Mouse (Mus musculus) right cerebral cortex, adult 2 months (tissue): ENCODE data around the gene Foxm1.

ENCODE experiments used
- DNase-seq, 2 experiments: peaks; one replicate each; pipeline ENCODE4 v3.0.0; 2021 to 2022; ENCODE audit warnings: low spot score in 2 of 2

The Foxm1 gene

GRCm38 (mm10) chr6:128362381-128363006, at the start of gene Foxm1, which contains the start of gene Rhno1:
TSS of gene Foxm1 (plus strand) at chr6:128362967.
TSS of gene Rhno1 (minus strand) at chr6:128362911.
- DNase-seq: peak; percentile 83

GRCm38 (mm10) chr6:128314796-128315195, 48.0 kb upstream of the Foxm1 start:
- DNase-seq: no peak

- DNase-seq: no peak
Measured at GRCm38 (mm10) chr6:128315597-128315996, 47.2 kb upstream of the Foxm1 start.

GRCm38 (mm10) chr6:128318317-128318716, 44.5 kb upstream of the Foxm1 start:
- DNase-seq: peak; percentile 76

GRCm38 (mm10) chr6:128334397-128335124, 28.2 kb upstream of the Foxm1 start:
- DNase-seq: peak; percentile 72 to 83

- no peak for DNase-seq
Measured at GRCm38 (mm10) chr6:128337467-128337866, 25.3 kb upstream of the Foxm1 start.

GRCm38 (mm10) chr6:128338876-128339275, 23.9 kb upstream of the Foxm1 start:
- no peak for DNase-seq

GRCm38 (mm10) chr6:128341956-128342723, 20.6 kb upstream of the Foxm1 start:
- no peak for DNase-seq

- DNase-seq: no peak
Measured at GRCm38 (mm10) chr6:128345623-128346022, 17.1 kb upstream of the Foxm1 start.

GRCm38 (mm10) chr6:128346782-128347181, 16.0 kb upstream of the Foxm1 start:
- DNase-seq: no peak

- no peak for DNase-seq
Measured at GRCm38 (mm10) chr6:128349711-128350110, 13.1 kb upstream of the Foxm1 start.

GRCm38 (mm10) chr6:128354140-128354539, 8.6 kb upstream of the Foxm1 start:
- DNase-seq: no peak

- peak; percentile 47 to 64 for DNase-seq
Measured at GRCm38 (mm10) chr6:128355201-128355681, 7.5 kb upstream of the Foxm1 start.

- peak; percentile 96 to 98 for DNase-seq
Measured at GRCm38 (mm10) chr6:128355726-128356416, 6.9 kb upstream of the Foxm1 start, which contains the start of gene Tulp3. TSS of gene Tulp3 (minus strand) at chr6:128355851.

- peak; percentile 84 to 85 for DNase-seq
Measured at GRCm38 (mm10) chr6:128358999-128359398, 3.8 kb upstream of the Foxm1 start.

GRCm38 (mm10) chr6:128361901-128362300, 866 bp upstream of the Foxm1 start:
- no peak for DNase-seq

GRCm38 (mm10) chr6:128363007-128363825, 449 bp downstream of the Foxm1 start:
- no peak for DNase-seq

GRCm38 (mm10) chr6:128364721-128365120, 2.0 kb downstream of the Foxm1 start:
- DNase-seq: no peak

GRCm38 (mm10) chr6:128366466-128366865, 3.7 kb downstream of the Foxm1 start:
- no peak for DNase-seq

- no peak for DNase-seq
Measured at GRCm38 (mm10) chr6:128370040-128370439, 7.3 kb downstream of the Foxm1 start.

GRCm38 (mm10) chr6:128375192-128375591, 12.4 kb downstream of the Foxm1 start, which contains the start of the genes Tex52 and Gm44596:
TSS of gene Tex52 (plus strand) at chr6:128375456.
TSS of gene Gm44596 (plus strand) at chr6:128375503.
- DNase-seq: peak; percentile 40 to 43
